Mouse (Mus musculus): ENCODE measurements around the gene Fcrl5. TPM values are rescaled to one million over a fixed set of nuclear protein-coding genes. Genes with fewer than 3 reads are reported as not detected.
"Not testable (repeated sequence)": the region's sequence is repeated elsewhere in the genome, so short reads cannot be mapped to it uniquely, and the experiment has no call there.

Fcrl5 gene
- polyA plus RNA-seq, 1 experiment from 2014 or later, result not detected

- ATAC-seq (ENCODE audit: low FRiP score, low read depth), result no peak
- no peaks in the 10 kb centered on the region for H3K4me1 ChIP-seq
- WGBS, result 81% methylated on average over 3 of the region's 3 CpGs
Measured at GRCm38 (mm10) chr3:87465454-87465853, 29.9 kb downstream of the Fcrl5 start.

GRCm38 (mm10) chr3:87467011-87467410, 31.4 kb downstream of the Fcrl5 start:
- WGBS, result 81% methylated on average over 6 of the region's 6 CpGs
- Histone ChIP-seq H3K4me3 (no peak overlapping the region), H3K27ac (no peak overlapping the region), H3K9me3 (peaks cover 4% of the 10 kb centered on the region; the same call in 1 of the 2 replicates), H3K9ac (no peak overlapping the region), H3K27me3 (replicated peaks) (no peaks in the 10 kb centered on the region), H3K4me1 (no peaks in the 10 kb centered on the region), H3K36me3 (no peaks in the 10 kb centered on the region), H3K4me2 (replicated peaks) (no peak overlapping the region)
- ATAC-seq (ENCODE audit: low FRiP score, low read depth), result no peak

More at GRCm38 (mm10) chr3:87465454-87465853, 29.9 kb downstream of the Fcrl5 start:
- Histone ChIP-seq H3K9me3 (peaks cover 4% of the 10 kb centered on the region; the same call in 1 of the 2 replicates), H3K27me3 (replicated peaks) (no peaks in the 10 kb centered on the region), H3K4me2 (replicated peaks) (no peak overlapping the region), H3K4me3 (no peak overlapping the region), H3K27ac (no peak overlapping the region), H3K9ac (no peak overlapping the region), H3K36me3 (no peaks in the 10 kb centered on the region)

DNA sequence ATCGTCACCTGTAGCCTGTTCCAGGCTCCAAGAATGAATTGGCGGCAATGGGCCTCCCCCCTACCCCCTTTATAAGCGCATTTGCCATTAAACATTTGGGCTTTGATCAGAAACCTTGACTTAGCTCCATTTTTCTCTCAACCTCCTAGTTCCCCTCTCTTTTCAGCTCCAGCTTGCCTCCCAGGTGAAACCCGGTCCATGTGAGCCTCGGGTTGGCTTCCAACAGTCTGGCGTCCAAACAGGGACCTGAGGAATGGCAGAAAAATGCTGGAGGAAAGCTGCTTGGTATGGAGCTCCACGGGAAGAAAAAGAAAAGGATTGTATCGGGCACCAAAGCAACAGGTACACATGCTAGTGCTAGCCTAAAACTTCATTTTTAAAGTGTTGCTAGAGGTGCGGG, 31.8 kb downstream of the Fcrl5 start:
- 88% methylated on average over 9 of the region's 9 CpGs for WGBS
- H3K4me2 ChIP-seq (replicated peaks), result no peak overlapping the region
- H3K4me1 ChIP-seq, result no peaks in the 10 kb centered on the region
- no peak for ATAC-seq (ENCODE audit: low FRiP score, low read depth)
- H3K9ac ChIP-seq, result no peak overlapping the region
- H3K4me3 ChIP-seq, result no peak overlapping the region
- H3K9me3 ChIP-seq, result peaks cover 4% of the 10 kb centered on the region; the same call in 1 of the 2 replicates
- no peaks in the 10 kb centered on the region for H3K36me3 ChIP-seq
- no peaks in the 10 kb centered on the region for H3K27me3 ChIP-seq (replicated peaks)
- H3K27ac ChIP-seq, result no peak overlapping the region

DNA sequence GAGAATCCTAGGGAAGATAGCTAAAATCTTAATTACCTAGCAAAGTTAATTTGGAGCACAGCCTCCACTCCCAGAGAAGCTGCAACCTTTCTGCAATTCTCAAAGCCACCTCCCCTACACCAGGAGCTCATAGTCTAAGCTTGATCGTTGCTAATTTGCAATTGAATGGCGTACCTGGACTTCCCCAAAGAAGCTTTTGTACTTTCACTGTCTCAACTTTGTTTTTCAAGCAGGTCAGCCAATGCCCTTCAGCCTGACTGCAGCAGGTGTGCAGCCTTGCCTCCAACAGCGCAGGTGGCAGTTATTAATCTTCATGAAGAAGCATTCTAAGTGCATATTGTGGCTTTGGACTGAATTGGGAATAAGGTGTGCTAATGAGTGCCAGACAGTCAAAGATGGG, 42.4 kb downstream of the Fcrl5 start:
- ATAC-seq (ENCODE audit: low FRiP score, low read depth); H3K27ac ChIP-seq; H3K4me2 ChIP-seq (replicated peaks); H3K4me3 ChIP-seq; H3K36me3 ChIP-seq; H3K27me3 ChIP-seq (replicated peaks); H3K9ac ChIP-seq; H3K9me3 ChIP-seq; H3K4me1 ChIP-seq: not testable (repeated sequence)
- WGBS, result 91% methylated on average over 3 of the region's 3 CpGs

DNA sequence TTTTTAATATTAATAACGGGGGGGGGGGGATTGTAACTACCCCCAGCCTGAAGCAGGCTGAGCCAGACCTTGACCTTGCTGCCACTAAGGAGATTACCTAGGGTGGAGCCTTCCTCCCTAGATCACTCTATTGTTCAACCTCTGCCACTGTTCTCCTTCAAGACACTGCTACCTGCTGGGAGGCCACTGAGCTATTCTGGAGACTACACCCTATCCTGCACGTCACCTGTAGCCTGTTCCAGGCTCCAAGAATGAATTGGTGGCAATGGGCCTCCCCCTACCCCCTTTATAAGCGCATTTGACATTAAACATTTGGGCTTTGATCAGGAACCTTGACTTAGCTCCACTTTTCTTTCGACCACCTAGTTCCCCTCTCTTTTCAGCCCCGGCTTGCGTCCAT, 43.0 kb downstream of the Fcrl5 start:
- not testable (repeated sequence) for ATAC-seq (ENCODE audit: low FRiP score, low read depth); H3K9ac ChIP-seq; H3K4me1 ChIP-seq; H3K4me3 ChIP-seq; H3K27ac ChIP-seq; H3K27me3 ChIP-seq (replicated peaks); H3K4me2 ChIP-seq (replicated peaks); H3K36me3 ChIP-seq; H3K9me3 ChIP-seq
- WGBS, result 85% methylated on average over 6 of the region's 6 CpGs

DNA sequence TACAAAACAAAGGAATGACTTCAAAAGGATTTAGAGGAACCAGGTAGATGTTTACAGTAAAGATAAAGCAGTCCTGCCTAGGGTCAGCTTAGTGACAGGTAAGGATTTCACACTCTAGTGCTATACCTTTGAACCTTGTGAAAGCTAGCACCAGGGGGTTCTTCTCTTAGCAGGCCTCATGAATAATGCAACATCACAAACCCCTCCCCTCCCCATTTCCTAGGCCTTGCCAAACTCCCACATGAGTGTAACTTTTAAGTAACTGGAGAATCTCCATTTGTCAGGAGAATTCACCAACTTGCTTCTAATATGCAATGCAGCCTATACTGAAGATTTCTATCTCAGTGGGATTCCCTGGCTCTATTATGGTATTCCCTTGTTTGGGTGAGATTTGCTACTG, 43.7 kb downstream of the Fcrl5 start:
- H3K4me1 ChIP-seq; H3K27ac ChIP-seq; ATAC-seq (ENCODE audit: low FRiP score, low read depth); H3K36me3 ChIP-seq; H3K9me3 ChIP-seq; H3K4me3 ChIP-seq; H3K9ac ChIP-seq; H3K27me3 ChIP-seq (replicated peaks); H3K4me2 ChIP-seq (replicated peaks): not testable (repeated sequence)

DNA sequence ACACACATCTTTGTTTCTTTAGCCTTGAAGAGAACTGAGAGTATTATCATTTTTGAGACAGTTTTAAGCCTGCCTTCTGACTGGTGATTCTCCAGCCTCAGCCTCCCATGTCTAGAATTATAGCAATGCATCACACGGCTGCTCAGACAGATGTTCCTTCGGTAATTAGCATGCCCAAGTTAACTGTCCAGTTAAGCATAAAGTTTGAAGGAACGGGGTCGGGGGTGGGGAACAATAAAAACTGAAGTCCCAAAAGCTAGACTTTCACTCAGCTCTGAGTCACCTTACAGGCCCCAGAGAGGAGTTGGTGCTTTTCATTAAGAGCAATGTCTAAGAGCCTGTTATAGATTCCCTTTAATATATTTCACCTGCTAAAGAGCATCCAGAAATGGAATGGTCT, 51.8 kb downstream of the Fcrl5 start:
- Histone ChIP-seq H3K9ac (no peak overlapping the region), H3K27ac (no peak overlapping the region), H3K36me3 (no peaks in the 10 kb centered on the region), H3K4me2 (replicated peaks) (no peak overlapping the region), H3K4me1 (no peaks in the 10 kb centered on the region), H3K27me3 (replicated peaks) (no peaks in the 10 kb centered on the region), H3K9me3 (no peaks in the 10 kb centered on the region), H3K4me3 (no peak overlapping the region)
- WGBS, result 79% methylated on average over 4 of the region's 4 CpGs
- ATAC-seq (ENCODE audit: low FRiP score, low read depth), result no peak

DNA sequence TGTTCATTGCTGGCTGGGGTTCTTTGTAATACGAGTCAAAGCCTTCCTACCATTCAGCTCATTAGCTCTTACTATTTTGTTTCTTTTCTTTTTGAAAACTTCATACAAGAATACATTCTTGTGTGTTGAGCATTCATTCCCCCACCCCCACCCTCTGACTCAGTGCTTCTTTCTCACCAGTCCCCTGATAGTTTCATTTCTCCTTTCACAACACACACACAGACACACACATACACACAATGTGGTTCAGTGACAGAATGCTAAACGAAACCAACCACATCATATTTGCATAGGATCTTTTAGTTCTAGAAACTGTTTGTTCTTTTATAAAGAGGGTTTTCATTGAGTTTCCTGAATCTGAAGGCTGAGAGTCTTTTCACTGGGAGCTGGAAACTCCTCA, 52.3 kb downstream of the Fcrl5 start:
- ATAC-seq (ENCODE audit: low FRiP score, low read depth), result no peak
- no peaks in the 10 kb centered on the region for H3K9me3 ChIP-seq
- H3K36me3 ChIP-seq, result no peaks in the 10 kb centered on the region
- H3K4me1 ChIP-seq, result no peaks in the 10 kb centered on the region
- no peaks in the 10 kb centered on the region for H3K27me3 ChIP-seq (replicated peaks)
- H3K27ac ChIP-seq, result no peak overlapping the region
- WGBS, result 73% methylated on average over 2 of the region's 2 CpGs
- H3K9ac ChIP-seq, result no peak overlapping the region
- H3K4me2 ChIP-seq (replicated peaks), result no peak overlapping the region
- H3K4me3 ChIP-seq, result no peak overlapping the region

DNA sequence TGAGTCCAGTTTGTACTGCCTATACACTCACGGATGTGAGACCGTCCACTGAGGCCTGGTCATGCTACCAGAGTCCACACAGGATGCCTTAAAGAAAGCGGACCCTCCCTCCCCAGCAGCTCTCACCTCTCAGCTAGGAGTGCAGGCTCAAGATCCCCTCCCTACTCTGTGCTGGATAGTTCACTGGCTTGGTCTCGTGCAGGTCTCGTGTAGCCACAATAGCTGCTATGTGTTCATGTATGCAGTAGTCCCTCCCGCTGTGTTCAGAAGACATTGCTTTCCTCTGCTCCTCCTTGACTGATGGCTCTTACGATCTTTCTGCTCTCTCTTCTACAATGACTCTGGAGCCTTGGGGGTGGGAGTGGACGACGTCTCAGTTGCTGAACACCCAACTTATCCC, 62.7 kb downstream of the Fcrl5 start:
- H3K4me1 ChIP-seq, result no peaks in the 10 kb centered on the region
- H3K9ac ChIP-seq, result no peak overlapping the region
- WGBS, result 78% methylated on average over 9 of the region's 9 CpGs
- H3K9me3 ChIP-seq, result no peaks in the 10 kb centered on the region
- no peak for ATAC-seq (ENCODE audit: low FRiP score, low read depth)
- H3K27ac ChIP-seq, result no peak overlapping the region
- H3K27me3 ChIP-seq (replicated peaks), result peaks cover 5% of the 10 kb centered on the region; the same call in 1 of the 2 replicates
- H3K36me3 ChIP-seq, result no peaks in the 10 kb centered on the region
- no peak overlapping the region for H3K4me2 ChIP-seq (replicated peaks)
- no peak overlapping the region for H3K4me3 ChIP-seq

DNA sequence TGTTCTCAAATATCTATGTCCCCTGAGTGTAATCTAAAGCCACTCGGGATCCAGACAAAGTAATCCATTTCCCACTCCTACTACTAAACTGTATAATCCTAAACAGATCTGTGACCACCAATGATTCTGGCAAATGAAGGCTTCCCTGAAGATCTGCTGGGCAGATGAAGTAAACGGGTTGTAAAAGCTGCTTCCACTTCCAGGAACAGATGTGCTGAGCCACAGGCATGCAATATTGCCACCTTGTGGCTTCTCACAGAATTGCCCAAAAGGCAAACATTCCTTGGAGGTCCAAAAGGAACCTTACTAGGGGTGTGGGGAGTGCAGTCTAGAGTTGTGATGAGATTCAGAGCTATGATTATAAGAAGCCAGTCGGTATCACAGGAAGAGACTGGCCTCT, 63.5 kb downstream of the Fcrl5 start:
- Histone ChIP-seq H3K9me3 (no peaks in the 10 kb centered on the region), H3K4me3 (no peak overlapping the region), H3K4me2 (replicated peaks) (no peak overlapping the region), H3K36me3 (no peaks in the 10 kb centered on the region), H3K9ac (no peak overlapping the region), H3K4me1 (no peaks in the 10 kb centered on the region), H3K27me3 (replicated peaks) (peaks cover 5% of the 10 kb centered on the region; the same call in 1 of the 2 replicates), H3K27ac (no peak overlapping the region)
- ATAC-seq (ENCODE audit: low FRiP score, low read depth), result no peak
- 13% methylated on average over 3 of the region's 3 CpGs for WGBS

- Histone ChIP-seq H3K9me3 (no peaks in the 10 kb centered on the region), H3K27ac (no peak overlapping the region), H3K36me3 (no peaks in the 10 kb centered on the region), H3K4me3 (no peak overlapping the region), H3K4me2 (replicated peaks) (no peak overlapping the region), H3K9ac (no peak overlapping the region), H3K27me3 (replicated peaks) (peaks cover 5% of the 10 kb centered on the region; the same call in 1 of the 2 replicates), H3K4me1 (no peaks in the 10 kb centered on the region)
- WGBS, result 83% methylated on average over 24 of the region's 24 CpGs
- no peak for ATAC-seq (ENCODE audit: low FRiP score, low read depth)
Measured at GRCm38 (mm10) chr3:87500088-87501055, 64.8 kb downstream of the Fcrl5 start.

DNA sequence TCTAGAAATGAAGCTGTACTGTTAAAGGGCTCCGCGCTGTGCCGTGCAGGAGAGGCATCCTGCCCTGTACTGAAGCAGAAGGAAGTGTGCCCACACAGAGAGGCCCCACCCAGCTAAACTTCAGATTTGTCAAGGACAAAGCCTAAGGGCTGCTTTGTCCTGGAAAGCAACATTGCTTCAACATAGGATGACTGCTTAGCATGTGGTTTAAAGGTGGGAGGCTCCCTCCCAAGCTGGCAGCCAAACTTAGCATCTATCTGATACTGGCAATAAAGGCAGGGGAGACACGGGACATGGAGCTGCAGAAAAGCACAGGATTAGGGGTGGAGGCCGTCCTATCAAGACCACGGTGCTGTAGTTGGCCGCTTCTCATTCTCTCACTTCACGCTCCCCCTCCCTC, 65.6 kb downstream of the Fcrl5 start:
- Histone ChIP-seq H3K4me2 (replicated peaks) (no peak overlapping the region), H3K27me3 (replicated peaks) (peaks cover 5% of the 10 kb centered on the region; the same call in 1 of the 2 replicates), H3K9me3 (no peaks in the 10 kb centered on the region), H3K4me3 (no peak overlapping the region), H3K9ac (no peak overlapping the region), H3K27ac (no peak overlapping the region), H3K4me1 (no peaks in the 10 kb centered on the region), H3K36me3 (no peaks in the 10 kb centered on the region)
- WGBS, result 47% methylated on average over 8 of the region's 8 CpGs
- no peak for ATAC-seq (ENCODE audit: low FRiP score, low read depth)

- H3K9me3 ChIP-seq, result no peaks in the 10 kb centered on the region
- no peak overlapping the region for H3K4me2 ChIP-seq (replicated peaks)
- H3K4me1 ChIP-seq, result no peaks in the 10 kb centered on the region
- H3K36me3 ChIP-seq, result no peaks in the 10 kb centered on the region
- WGBS, result 92% methylated on average over 6 of the region's 6 CpGs
- no peak overlapping the region for H3K27ac ChIP-seq
- H3K4me3 ChIP-seq, result no peak overlapping the region
- no peak overlapping the region for H3K9ac ChIP-seq
- H3K27me3 ChIP-seq (replicated peaks), result peaks cover 5% of the 10 kb centered on the region; the same call in 1 of the 2 replicates
- ATAC-seq (ENCODE audit: low FRiP score, low read depth), result no peak
Measured at GRCm38 (mm10) chr3:87502771-87503170, 67.2 kb downstream of the Fcrl5 start.
